Mouse (Mus musculus) ES-E14 (cell line): ENCODE measurements around the gene Stat5a. TPM values are rescaled to one million over a fixed set of nuclear protein-coding genes. Genes with fewer than 3 reads are reported as not detected.

Experiments
- DNase-seq: peaks from one replicate; pipeline ENCODE4 v3.0.0-alpha.2; 2013; ENCODE audit warnings: low read depth, low spot score
- H3K27ac ChIP-seq: 2 replicates; pipeline ENCODE4 v1.5.1; 2012; ENCODE audit warnings: low read depth, mild to moderate bottlenecking, low read length, moderate library complexity, mixed read lengths; ENCODE audit not compliant: poor library complexity, insufficient read depth, severe bottlenecking
- H3K36me3 ChIP-seq: 2 replicates; pipeline ENCODE4 v1.6.1; 2012; ENCODE audit warnings: mild to moderate bottlenecking, low read length, moderate library complexity, mixed read lengths; ENCODE audit not compliant: control insufficient read depth, poor library complexity, insufficient read depth, severe bottlenecking
- H3K4me1 ChIP-seq, 2 experiments: fragments of 150-350 bp in 1 of 2; sonication (generic) in 1 of 2; 2 replicates each; pipeline ENCODE4 v1.6.1; 2012; ENCODE audit warnings: low read length in 2 of 2, mild to moderate bottlenecking in 1 of 2, mixed read lengths in 1 of 2; ENCODE audit not compliant: control insufficient read depth in 2 of 2, insufficient read depth in 2 of 2, poor library complexity in 1 of 2
- H3K4me3 ChIP-seq, 2 experiments: fragments of 150-350 bp in 1 of 2; sonication (generic) in 1 of 2; 2 replicates each; pipeline ENCODE4 v1.5.1; 2012; ENCODE audit warnings: low read length in 2 of 2, low read depth in 1 of 2, mild to moderate bottlenecking in 1 of 2, mixed read lengths in 1 of 2; ENCODE audit not compliant: insufficient read depth in 1 of 2, poor library complexity in 1 of 2, severe bottlenecking in 1 of 2
- H3K9ac ChIP-seq: 2 replicates; pipeline ENCODE4 v1.6.1; 2012; ENCODE audit warnings: low read depth, mild to moderate bottlenecking, low read length, mixed read lengths; ENCODE audit not compliant: poor library complexity, insufficient read depth, severe bottlenecking
- H3K9me3 ChIP-seq: fragments of 150-350 bp; sonication (generic); 2 replicates; pipeline ENCODE4 v1.6.1; 2012; ENCODE audit warnings: low read depth, mild to moderate bottlenecking, low read length; ENCODE audit not compliant: control insufficient read depth, insufficient read depth
- CHD2 ChIP-seq: IDR thresholded peaks from 2 replicates; pipeline ENCODE4 v1.6.1; 2014; ENCODE audit warnings: mild to moderate bottlenecking, low read depth, low read length, inconsistent platforms
- HCFC1 ChIP-seq: IDR thresholded peaks from 2 replicates; pipeline ENCODE4 v1.6.1; 2012; ENCODE audit warnings: low read length, inconsistent platforms, borderline replicate concordance; ENCODE audit not compliant: insufficient read depth
- MAFK ChIP-seq: IDR thresholded peaks from 2 replicates; pipeline ENCODE4 v1.6.1; 2014; ENCODE audit warnings: mild to moderate bottlenecking, low read depth, low read length, inconsistent platforms; ENCODE audit not compliant: insufficient read depth
- ZC3H11A ChIP-seq: IDR thresholded peaks from 2 replicates; pipeline ENCODE4 v1.6.1; 2012; ENCODE audit warnings: low read depth, mild to moderate bottlenecking, inconsistent platforms, low read length, borderline replicate concordance
- ZNF384 ChIP-seq: IDR thresholded peaks from 2 replicates; pipeline ENCODE4 v1.6.1; 2012; ENCODE audit warnings: low read depth, low read length, inconsistent platforms
- in situ Hi-C, 2 experiments: fragments of 600-800 bp; cut with MboI; formaldehyde crosslinking; loops; one replicate each; pipeline ENCODE4 v1.15.1; 2025; ENCODE audit warnings: low sequenced_read_pairs in 2 of 2, inconsistent platforms in 1 of 2; ENCODE audit not compliant: unreplicated experiment in 2 of 2
- total RNA-seq: library from RNA; depleted of rRNA; stranded (reverse); fragments of 300-350 nt; gene quantifications from 2 replicates; pipeline ENCODE4 v1.2.3, GENCODE M21; 2012

Gene Stat5a
- total RNA-seq, 1 experiment = 1.7 TPM

DNA sequence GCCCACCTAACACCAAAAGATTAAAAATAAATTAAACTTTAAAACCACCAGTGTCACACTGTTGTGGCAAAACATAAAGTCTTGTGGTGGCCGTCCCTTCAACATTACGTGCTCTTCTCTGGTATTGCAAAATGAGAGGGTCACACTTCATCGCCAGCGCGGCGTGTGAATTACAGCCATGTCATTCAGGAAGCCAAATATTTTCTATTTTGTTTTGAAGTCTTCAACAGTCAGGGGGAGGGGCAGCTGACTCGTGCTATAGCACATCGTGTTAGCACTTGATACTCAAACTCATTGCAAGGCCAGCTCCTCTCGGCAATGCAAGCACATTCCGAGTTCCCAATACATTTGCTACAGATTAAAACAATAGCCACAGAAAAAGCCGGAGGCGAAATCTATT, 18.3 kb upstream of the Stat5a start:
- H3K4me1 ChIP-seq = no peaks in the 10 kb centered on the region
- H3K9me3 ChIP-seq = no peaks in the 10 kb centered on the region
- H3K36me3 ChIP-seq = no peaks in the 10 kb centered on the region
- in situ Hi-C loops = no loop called here
- TF ChIP-seq CHD2 = no peak
- no peak for TF ChIP-seq MAFK
- no peak for TF ChIP-seq ZNF384
- DNase-seq = no peak
- H3K4me3 ChIP-seq = no peak overlapping the region
- no peak overlapping the region for H3K9ac ChIP-seq
- H3K27ac ChIP-seq = no peak overlapping the region

DNA sequence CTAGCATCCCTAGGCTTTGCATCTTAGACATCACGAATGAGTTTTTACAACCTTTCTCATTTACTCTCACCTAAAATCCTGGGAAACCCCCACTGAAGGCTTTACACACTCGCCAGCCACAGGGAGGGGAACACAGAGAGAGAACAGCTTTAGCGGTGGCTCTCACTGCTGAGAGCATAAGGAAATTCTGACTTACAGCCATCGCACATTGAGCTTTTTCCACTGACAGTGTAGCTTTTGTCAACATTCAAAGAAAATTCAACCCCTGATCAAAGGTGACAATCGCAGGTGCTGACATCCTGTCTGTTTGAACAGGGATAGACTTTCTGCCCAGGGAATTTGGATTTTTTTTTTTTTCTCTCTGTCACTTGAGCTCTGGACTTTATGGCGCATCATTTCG, 17.1 kb upstream of the Stat5a start:
- no peaks in the 10 kb centered on the region for H3K4me1 ChIP-seq
- H3K4me3 ChIP-seq = no peak overlapping the region
- H3K27ac ChIP-seq = no peak overlapping the region
- in situ Hi-C loops = no loop called here
- no peak overlapping the region for H3K9ac ChIP-seq
- H3K9me3 ChIP-seq = no peaks in the 10 kb centered on the region
- no peaks in the 10 kb centered on the region for H3K36me3 ChIP-seq
- TF ChIP-seq CHD2 (no peak), HCFC1 (no peak), ZNF384 (no peak), ZC3H11A (no peak), MAFK (no peak)
- DNase-seq = no peak

DNA sequence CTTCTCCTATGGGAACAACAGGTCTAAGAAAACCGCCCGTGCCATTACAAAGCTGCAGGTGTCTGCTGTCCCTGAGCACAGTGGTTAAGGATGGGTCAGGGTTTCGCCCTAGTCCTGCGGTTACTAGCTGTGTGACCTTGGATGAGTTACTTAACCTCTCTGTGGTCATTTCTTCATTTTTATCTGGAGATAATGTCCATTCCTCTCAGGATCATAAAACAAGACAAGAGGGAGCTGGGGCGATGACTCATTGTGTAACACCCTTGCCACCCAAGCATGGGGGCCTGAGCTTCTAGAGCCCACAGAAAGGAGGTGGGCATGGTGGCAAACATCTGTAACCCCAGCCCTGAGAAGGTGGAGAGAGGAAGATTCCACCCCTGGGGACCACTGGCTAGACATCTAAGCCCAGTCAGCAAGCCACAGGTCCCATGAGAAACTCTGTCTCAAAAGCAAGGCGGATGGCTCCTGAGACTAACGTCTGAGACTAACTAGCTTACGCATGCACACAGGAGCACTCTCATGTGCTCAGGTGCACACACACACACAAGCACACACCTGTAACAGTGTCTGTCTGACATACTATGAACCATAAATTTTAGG, 16.0 kb upstream of the Stat5a start:
- Histone ChIP-seq H3K4me3 (no peak overlapping the region), H3K27ac (no peak overlapping the region), H3K36me3 (no peaks in the 10 kb centered on the region), H3K9me3 (no peaks in the 10 kb centered on the region), H3K4me1 (no peaks in the 10 kb centered on the region), H3K9ac (no peak overlapping the region)
- TF ChIP-seq ZC3H11A (no peak), MAFK (no peak), HCFC1 (no peak), ZNF384 (no peak), CHD2 (no peak)
- in situ Hi-C loops = no loop called here
- no peak for DNase-seq

DNA sequence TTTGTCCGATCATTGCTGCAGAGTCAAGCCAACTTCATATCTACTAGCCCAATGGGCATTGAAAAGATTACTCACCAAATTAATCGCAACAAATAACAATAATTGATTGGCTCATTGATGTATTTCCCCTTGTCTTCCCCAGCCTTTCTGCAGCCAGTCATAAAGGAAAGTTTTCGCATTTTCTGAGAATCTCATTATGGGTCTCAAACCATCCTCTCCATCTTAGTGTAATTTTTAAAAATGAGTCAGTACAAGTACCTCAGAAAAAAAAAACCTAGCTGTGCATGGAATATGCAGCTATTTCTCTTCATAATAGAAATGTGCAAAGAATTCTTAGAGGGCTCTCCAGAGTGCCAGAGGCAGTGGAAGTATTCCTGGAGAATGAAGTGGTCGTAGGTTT, 15.0 kb upstream of the Stat5a start:
- TF ChIP-seq ZC3H11A (no peak), HCFC1 (no peak), ZNF384 (no peak), CHD2 (no peak), MAFK (no peak)
- no peak overlapping the region for H3K4me3 ChIP-seq
- H3K9ac ChIP-seq = no peak overlapping the region
- no peaks in the 10 kb centered on the region for H3K9me3 ChIP-seq
- in situ Hi-C loops = no loop called here
- H3K27ac ChIP-seq = no peak overlapping the region
- no peak for DNase-seq
- H3K36me3 ChIP-seq = no peaks in the 10 kb centered on the region
- no peaks in the 10 kb centered on the region for H3K4me1 ChIP-seq

DNA sequence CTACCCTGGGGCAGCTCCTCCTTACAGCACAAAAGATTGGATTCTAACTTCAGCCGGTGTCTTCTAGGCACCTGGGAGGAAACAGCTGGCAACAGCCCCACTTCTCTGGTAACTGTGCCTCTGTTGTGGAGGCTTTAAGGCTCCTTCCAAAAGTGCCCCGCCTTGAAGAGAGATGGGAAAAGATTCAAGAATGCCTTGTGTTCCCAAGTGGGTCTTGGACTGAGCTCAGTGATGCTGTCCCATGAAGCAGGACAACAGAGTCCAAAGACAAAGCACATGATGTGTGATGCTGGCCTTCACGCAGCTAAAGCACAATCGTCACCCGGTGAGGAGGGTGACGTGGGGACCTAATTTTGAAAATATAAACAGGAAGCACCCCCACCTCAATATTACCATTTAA, 13.4 kb upstream of the Stat5a start:
- no peaks in the 10 kb centered on the region for H3K4me1 ChIP-seq
- H3K4me3 ChIP-seq = no peak overlapping the region
- no peaks in the 10 kb centered on the region for H3K36me3 ChIP-seq
- no peak overlapping the region for H3K27ac ChIP-seq
- no peak for TF ChIP-seq CHD2
- TF ChIP-seq ZNF384 = no peak
- no peak for TF ChIP-seq MAFK
- no peak for TF ChIP-seq HCFC1
- no peak for TF ChIP-seq ZC3H11A
- in situ Hi-C loops = no loop called here
- no peak for DNase-seq
- no peaks in the 10 kb centered on the region for H3K9me3 ChIP-seq
- no peak overlapping the region for H3K9ac ChIP-seq
